10 mouse cellular contexts compared by ENCODE assay signal in the genomic region with DNA sequence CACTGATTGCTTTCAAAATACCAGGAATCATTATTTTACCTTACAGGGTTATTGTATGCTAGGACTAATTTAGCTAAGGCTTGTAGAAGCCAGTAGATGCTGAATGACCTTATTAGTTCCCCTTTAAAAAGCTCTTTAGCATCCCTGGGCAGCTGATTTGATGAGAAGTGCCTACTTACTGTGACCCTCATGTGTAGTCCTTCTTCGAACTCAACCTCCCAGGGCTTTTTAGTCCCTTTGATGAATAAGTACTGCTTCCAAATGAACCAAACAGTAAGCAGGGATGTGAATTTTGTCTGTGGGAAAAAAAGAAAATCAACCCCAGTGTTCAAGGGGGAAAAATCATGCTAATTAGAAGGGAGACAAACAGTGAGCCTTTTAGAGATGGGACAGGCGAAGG. TPM values are rescaled to one million over a fixed set of nuclear protein-coding genes. Genes with fewer than 3 reads are reported as not detected.
DNase-seq lines count a peak whose midpoint lies in the region; ATAC-seq and TF ChIP-seq lines count a peak whose summit lies in the region.
"Had no signal": no experiment of that assay in that cellular context is flagged by ENCODE, and none has a peak within 500 bp of the region (broad histone marks: within the 10 kb centered on the region; RNA-seq: fewer than 3 reads in every experiment).

No protein-coding gene starts in this region.

- no peak for TF ChIP-seq CTCF in left cerebral cortex, adult 2 months (IDR thresholded peaks at IDR 0.05)

- WGBS in heart, embryonic 12.5 days, result 83% methylated on average over 2 of the region's 2 CpGs
- WGBS in forebrain, embryonic 14.5 days, result 27% methylated on average over 2 of the region's 2 CpGs
- WGBS in liver, embryonic 13.5 days (ENCODE audit: insufficient replicate concordance), result 54% methylated on average over 2 of the region's 2 CpGs

- no peaks in the 10 kb centered on the region for H3K36me3 ChIP-seq in heart, embryonic 12.5 days
- H3K36me3 ChIP-seq in forebrain, embryonic 14.5 days (ENCODE audit: control insufficient read depth, insufficient read depth, low read length), result no peaks in the 10 kb centered on the region
- H3K36me3 ChIP-seq in liver, embryonic 13.5 days, result no peaks in the 10 kb centered on the region

- DNase-seq in heart, postnatal 10 days, result no peak
- DNase-seq in A20 (ENCODE audit: low read depth, low spot score), result peak; percentile 62
- no peak for DNase-seq in forebrain, embryonic 14.5 days (ENCODE audit: low spot score)
- no peak for DNase-seq in liver, embryonic 13.5 days
- DNase-seq in adrenal gland, adult 18-20 months (ENCODE audit: low spot score in 2 of 2), result no peak
- no peak for DNase-seq in cerebellum, postnatal 10 days
- DNase-seq in left cerebral cortex, adult 2 months (ENCODE audit: extremely low spot score in 1 of 2, low spot score in 2 of 2), result no peak
- DNase-seq: gastrocnemius, postnatal 25 days had no signal

- H3K9me3 ChIP-seq in heart, embryonic 12.5 days (replicated peaks), result no peaks in the 10 kb centered on the region
- no peaks in the 10 kb centered on the region for H3K9me3 ChIP-seq in forebrain, embryonic 14.5 days (replicated peaks; ENCODE audit: control insufficient read depth, low read length)
- no peaks in the 10 kb centered on the region for H3K9me3 ChIP-seq in liver, embryonic 13.5 days (replicated peaks)
- H3K9me3 ChIP-seq: megakaryocyte, embryonic 14.5 days had no signal

- peak overlapping the region; percentile 41; the same call in 1 of the 2 replicates for H3K4me3 ChIP-seq in heart, embryonic 12.5 days
- peak overlapping the region; percentile 20 for H3K4me3 ChIP-seq in forebrain, embryonic 14.5 days (ENCODE audit: low read depth, low read length)
- no peak overlapping the region for H3K4me3 ChIP-seq in liver, embryonic 13.5 days (replicated peaks)
- no peak overlapping the region for H3K4me3 ChIP-seq in left cerebral cortex, adult 2 months

- intact Hi-C loops in heart, postnatal 10 days (cut with DNase I), result no loop called here
- intact Hi-C loops in left cerebral cortex, adult 2 months (cut with DNase I), result loop anchor here (1.0 to 5.0 kb wide), 4 partner anchors 16 to 298 kb away; partner anchors contain the start of gene Tiparp

- ATAC-seq in heart, embryonic 12.5 days (ENCODE audit: insufficient number of reproducible peaks, low FRiP score), result no peak
- no peak for ATAC-seq in forebrain, embryonic 14.5 days
- no peak for ATAC-seq in liver, embryonic 13.5 days (ENCODE audit: low read depth)

- H3K9ac ChIP-seq in heart, embryonic 12.5 days, result no peak overlapping the region; the same call in 1 of the 2 replicates
- H3K9ac ChIP-seq in forebrain, embryonic 14.5 days (ENCODE audit: low read length), result no peak overlapping the region
- H3K9ac ChIP-seq in liver, embryonic 13.5 days, result no peak overlapping the region

- H3K4me2 ChIP-seq in heart, embryonic 12.5 days, result peak overlapping the region; percentile 67
- peak overlapping the region; percentile 50 for H3K4me2 ChIP-seq in forebrain, embryonic 14.5 days (ENCODE audit: low read length)
- H3K4me2 ChIP-seq in liver, embryonic 13.5 days, result 0 out of 2 replicates have a peak overlapping the region, but pooled peaks have one; percentile 51

- H3K4me1 ChIP-seq in heart, embryonic 12.5 days (replicated peaks), result peaks cover 9% of the 10 kb centered on the region; the same call in 1 of the 2 replicates
- peaks cover 8% of the 10 kb centered on the region; the same call in 1 of the 2 replicates for H3K4me1 ChIP-seq in forebrain, embryonic 14.5 days (ENCODE audit: control insufficient read depth, insufficient read depth, low read length)
- peaks cover 6% of the 10 kb centered on the region; the same call in 1 of the 2 replicates for H3K4me1 ChIP-seq in liver, embryonic 13.5 days (replicated peaks)

- no peaks in the 10 kb centered on the region for H3K27me3 ChIP-seq in heart, embryonic 12.5 days (replicated peaks)
- no peaks in the 10 kb centered on the region for H3K27me3 ChIP-seq in forebrain, embryonic 14.5 days (replicated peaks; ENCODE audit: control insufficient read depth, insufficient read depth, low read length)
- H3K27me3 ChIP-seq in liver, embryonic 13.5 days, result no peaks in the 10 kb centered on the region

- H3K27ac ChIP-seq in heart, embryonic 12.5 days (ENCODE audit: poor library complexity, severe bottlenecking), result no peak overlapping the region
- no peak overlapping the region for H3K27ac ChIP-seq in forebrain, embryonic 14.5 days (ENCODE audit: low read depth, low read length)
- H3K27ac ChIP-seq in liver, embryonic 13.5 days, result no peak overlapping the region
- H3K27ac ChIP-seq in left cerebral cortex, adult 2 months, result no peak overlapping the region

RNA-seq across cellular contexts. Expression of gene Tiparp, which starts 58.8 kb away (rescaled TPM):
- polyA plus RNA-seq in heart, embryonic 12.5 days (2016; fragmentation: Nextera tagmentation; extraction: Ambion mirVana), result 29.7 and 36.3 TPM in 2 replicates
- 10 to 100 TPM; 15.3 to 15.4 TPM for total RNA-seq in heart, postnatal 10 days (2021)
- polyA plus RNA-seq in forebrain, embryonic 14.5 days (2014; fragmentation: Nextera tagmentation; extraction: Ambion mirVana), result 33.6 and 36.0 TPM in 2 replicates
- polyA plus RNA-seq in liver, embryonic 13.5 days (2015; fragmentation: Nextera tagmentation; extraction: Ambion mirVana), result 7.3 and 8.8 TPM in 2 replicates
- total RNA-seq in adrenal gland, adult 18-20 months (2021), result 10 to 100 TPM; 13.8 to 21.6 TPM
- 10 to 100 TPM; 14.9 to 25.6 TPM for total RNA-seq in left cerebral cortex, adult 2 months (2021)

Comparison
In these comparisons a context has a peak if more than half of its experiments do, and no peak if none do; other contexts are left out.
1. H3K4me3 ChIP-seq: peak in heart, embryonic 12.5 days (single experiment) and forebrain, embryonic 14.5 days (single experiment); none in liver, embryonic 13.5 days (single experiment) and left cerebral cortex, adult 2 months (single experiment).
2. Peak in every context shown above with its lines, with median percentiles within 50 percentile points of each other: H3K4me2 ChIP-seq.